Mouse (Mus musculus): ENCODE measurements around the gene Entpd1. TPM values are rescaled to one million over a fixed set of nuclear protein-coding genes. Genes with fewer than 3 reads are reported as not detected.

Gene Entpd1
- 6.6 and 10.2 TPM in 2 replicates for polyA plus RNA-seq (2015; fragmentation: Nextera tagmentation; extraction: Ambion mirVana)

GRCm38 (mm10) chr19:40611830-40612506, at the start of gene Entpd1, which contains the start of gene Tctn3:
Gene Entpd1 (plus strand): TSS chr19:40612366.
Gene Tctn3 (minus strand): TSS chr19:40612233.

DNA sequence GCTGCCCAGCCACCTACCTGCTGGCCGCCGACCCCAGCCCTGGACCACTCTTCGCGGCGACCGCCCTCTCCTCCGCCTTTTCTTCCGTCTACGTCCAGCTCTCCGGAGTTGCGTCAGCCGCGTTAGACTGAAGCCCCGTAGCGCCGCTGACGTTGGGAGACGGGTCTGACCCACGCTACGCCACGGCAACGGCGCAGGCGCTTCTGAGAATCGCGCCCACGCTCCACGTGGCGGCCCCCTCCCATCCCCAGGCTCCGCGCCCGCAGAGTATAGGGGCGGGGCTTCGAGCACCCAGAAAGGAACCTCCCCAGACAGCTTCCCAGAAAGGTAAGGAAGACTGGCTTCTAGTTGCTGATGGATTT, 23.9 kb upstream of the Entpd1 start, which contains the start of gene Aldh18a1:
Gene Aldh18a1 (minus strand): TSS at position 171 of the 362 bp plus-strand sequence.

DNA sequence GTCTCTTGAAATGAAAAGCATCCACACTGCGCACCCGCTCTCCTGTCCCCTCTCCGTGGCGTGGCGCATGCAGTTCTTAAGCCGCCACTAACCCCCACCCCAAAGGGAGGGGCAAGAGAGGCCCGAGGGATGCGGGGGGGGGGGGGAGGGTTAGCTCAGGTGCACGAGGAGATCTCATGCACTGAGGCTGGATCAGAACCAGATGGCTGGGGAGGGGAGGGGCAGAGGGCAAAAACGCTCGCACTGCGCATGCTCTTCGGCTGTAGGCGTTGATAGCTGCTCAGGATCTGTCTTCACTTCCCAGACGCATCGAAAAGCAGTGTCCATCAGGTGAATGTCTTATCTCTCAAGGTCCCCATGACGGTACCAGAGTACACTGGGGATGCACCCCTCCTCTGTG, 136.4 kb downstream of the Entpd1 start, which contains the start of gene Cc2d2b:
Gene Cc2d2b (plus strand): TSS at position 195 of the 400 bp plus-strand sequence.

Other genes starting within 250 kb of the Entpd1 start
- gene Sorbs1, start 98.6 kb upstream of the Entpd1 start, polyA plus RNA-seq (2015; fragmentation: Nextera tagmentation; extraction: Ambion mirVana): 39.5 and 51.1 TPM in 2 replicates
- gene Aldh18a1, start 23.9 kb upstream of the Entpd1 start, polyA plus RNA-seq (2015; fragmentation: Nextera tagmentation; extraction: Ambion mirVana): 17.0 and 27.1 TPM in 2 replicates
- 5.8 and 7.0 TPM in 2 replicates for gene Tctn3, start 133 bp upstream of the Entpd1 start, polyA plus RNA-seq (2015; fragmentation: Nextera tagmentation; extraction: Ambion mirVana)
- 0.11 TPM in 1 of 2 replicates, not detected in the other for gene Cc2d2b, start 136.4 kb downstream of the Entpd1 start, polyA plus RNA-seq (2015; fragmentation: Nextera tagmentation; extraction: Ambion mirVana)
- gene Ccnj, start 218.9 kb downstream of the Entpd1 start, polyA plus RNA-seq (2015; fragmentation: Nextera tagmentation; extraction: Ambion mirVana): 5.0 and 7.1 TPM in 2 replicates

All from adrenal gland, postnatal 0 days (tissue).